Mouse (Mus musculus): ENCODE measurements around the gene Hjurp. TPM values are rescaled to one million over a fixed set of nuclear protein-coding genes. Genes with fewer than 3 reads are reported as not detected.

Hjurp gene
- total and polyA plus RNA-seq, 3 experiments: 59.4 to 103 (median 76.3) TPM

DNA sequence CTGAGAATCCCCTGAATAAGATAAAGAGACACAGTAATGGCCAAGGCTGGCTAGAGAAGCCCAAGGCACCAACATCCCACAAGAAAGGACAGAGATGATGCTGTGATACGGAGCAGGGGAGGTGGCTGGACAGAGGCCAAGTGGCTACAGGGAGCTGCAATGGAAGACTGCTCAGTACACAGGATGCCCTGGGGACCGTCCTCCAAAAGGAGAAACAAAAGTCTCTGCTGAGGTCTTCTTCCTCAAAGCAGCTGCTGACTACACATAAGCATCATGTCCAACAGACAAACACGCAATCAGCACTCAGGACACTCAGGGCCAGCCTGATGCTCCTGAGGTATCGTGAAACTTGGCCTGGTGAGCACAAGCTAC, 12.6 kb downstream of the Hjurp start:
- peaks cover 24 to 34% of the 10 kb centered on the region in 2 experiments for H3K36me3 ChIP-seq (ENCODE audit: control insufficient read depth in 1 of 2, insufficient read depth in 2 of 2, low read length in 2 of 2)
- H3K9ac ChIP-seq (ENCODE audit: control insufficient read depth, low read depth, low read length, poor library complexity, severe bottlenecking): no peak overlapping the region
- H3K9me3 ChIP-seq (replicated peaks; ENCODE audit: insufficient read depth, low read length): no peaks in the 10 kb centered on the region
- no peaks in the 10 kb centered on the region for H3K79me2 ChIP-seq (ENCODE audit: control insufficient read depth, insufficient read depth, low read length, poor library complexity)
- H3K27me3 ChIP-seq (ENCODE audit: control insufficient read depth in 1 of 2, insufficient read depth in 2 of 2, low read length in 2 of 2): no peaks in the 10 kb centered on the region
- no peak overlapping the region for H3K27ac ChIP-seq (ENCODE audit: control insufficient read depth, low read depth, low read length)
- H3K4me3 ChIP-seq (ENCODE audit: control insufficient read depth in 1 of 2, insufficient read depth in 1 of 2, low read depth in 2 of 2, low read length in 2 of 2): no peak overlapping the region
- peaks cover 7 to 17% of the 10 kb centered on the region in 2 experiments for H3K4me1 ChIP-seq (ENCODE audit: control insufficient read depth in 1 of 2, insufficient read depth in 2 of 2, low read length in 2 of 2)
- no peak for TF ChIP-seq NRF1 (IDR thresholded peaks at IDR 0.05; ENCODE audit: insufficient read depth, low read depth, low read length, poor library complexity, severe bottlenecking)
- no peak for TF ChIP-seq ZKSCAN1 (IDR thresholded peaks at IDR 0.05; ENCODE audit: low read depth, low read length)
- no peak for TF ChIP-seq ELF1 (IDR thresholded peaks at IDR 0.05; ENCODE audit: low read depth, low read length)
- TF ChIP-seq RCOR1 (IDR thresholded peaks at IDR 0.05; ENCODE audit: low read depth, low read length): no peak
- no peak for TF ChIP-seq MXI1 (IDR thresholded peaks at IDR 0.05; ENCODE audit: low read depth, low read length)
- TF ChIP-seq MYB (IDR thresholded peaks at IDR 0.05; ENCODE audit: low read depth, low read length): no peak
- TF ChIP-seq KAT2A (conservative IDR thresholded peaks at IDR 0.05; ENCODE audit: low read depth, low read length): no peak
- TF ChIP-seq JUND (IDR thresholded peaks at IDR 0.05; ENCODE audit: low read depth, low read length): no peak
- no peak for TF ChIP-seq SIN3A (IDR thresholded peaks at IDR 0.05; ENCODE audit: low read length)
- no peak for TF ChIP-seq MAX (IDR thresholded peaks at IDR 0.05; ENCODE audit: low read length)
- no peak for TF ChIP-seq CHD2 (IDR thresholded peaks at IDR 0.05; ENCODE audit: low read length)
- no peak for TF ChIP-seq USF1 (IDR thresholded peaks at IDR 0.05; ENCODE audit: low read depth, low read length)
- TF ChIP-seq UBTF (IDR thresholded peaks at IDR 0.05; ENCODE audit: borderline replicate concordance, insufficient read depth, low read depth, low read length): no peak
- TF ChIP-seq MAFK (IDR thresholded peaks at IDR 0.05; ENCODE audit: borderline replicate concordance, low read depth, low read length): no peak
- no peak for TF ChIP-seq NELFE (IDR thresholded peaks at IDR 0.05; ENCODE audit: low read depth, low read length)
- no peak for TF ChIP-seq SMC3 (IDR thresholded peaks at IDR 0.05; ENCODE audit: low read depth, low read length)
- TF ChIP-seq MAZ (IDR thresholded peaks at IDR 0.05; ENCODE audit: low read depth, low read length): no peak
- TF ChIP-seq ZNF384 (IDR thresholded peaks at IDR 0.05; ENCODE audit: low read depth, low read length): no peak
- TF ChIP-seq HCFC1 (IDR thresholded peaks at IDR 0.05; ENCODE audit: low read depth, low read length): no peak
- no peak for TF ChIP-seq TCF12 (IDR thresholded peaks at IDR 0.05; ENCODE audit: low read depth, low read length)
- DNase-seq (ENCODE audit: low read depth, low spot score): no peak

DNA sequence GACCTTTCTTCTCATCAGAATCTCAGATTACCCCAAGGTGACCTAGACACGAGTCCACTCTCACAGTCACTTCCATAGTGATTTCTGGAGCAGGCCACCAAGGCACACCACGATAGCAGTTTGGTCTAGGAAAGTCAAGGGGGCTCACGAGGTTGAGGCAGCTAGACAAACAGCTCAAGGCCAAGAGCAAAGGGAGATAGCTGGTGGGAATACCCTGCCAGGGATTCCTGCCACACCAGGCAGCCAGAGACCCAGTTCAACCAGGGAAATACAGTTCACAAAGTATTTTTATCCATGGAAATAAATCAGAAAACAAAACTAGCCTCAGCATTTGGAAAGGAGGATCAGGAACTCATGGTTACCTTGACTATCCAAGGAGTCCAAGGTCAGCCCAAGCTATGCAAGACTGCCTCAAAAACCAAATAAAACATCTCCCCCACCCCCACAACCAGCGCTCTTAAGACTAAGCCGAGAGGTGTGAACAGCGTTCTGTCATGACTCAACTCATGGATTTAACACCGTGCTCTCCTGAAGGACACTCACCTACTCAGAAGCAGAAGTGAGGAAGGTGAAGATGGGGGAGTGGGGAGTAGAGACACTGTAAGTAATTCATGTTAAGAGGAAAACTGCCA, 13.1 kb downstream of the Hjurp start:
- peaks cover 24 to 29% of the 10 kb centered on the region in 2 experiments for H3K36me3 ChIP-seq (ENCODE audit: control insufficient read depth in 1 of 2, insufficient read depth in 2 of 2, low read length in 2 of 2)
- H3K27me3 ChIP-seq (ENCODE audit: control insufficient read depth in 1 of 2, insufficient read depth in 2 of 2, low read length in 2 of 2): no peaks in the 10 kb centered on the region
- DNase-seq (ENCODE audit: low read depth, low spot score): no peak
- no peak for TF ChIP-seq ELF1 (IDR thresholded peaks at IDR 0.05; ENCODE audit: low read depth, low read length)
- TF ChIP-seq JUND (IDR thresholded peaks at IDR 0.05; ENCODE audit: low read depth, low read length): 0 out of 2 replicates have a peak, but pooled peaks have one; percentile 22
- no peak for TF ChIP-seq UBTF (IDR thresholded peaks at IDR 0.05; ENCODE audit: borderline replicate concordance, insufficient read depth, low read depth, low read length)
- no peak for TF ChIP-seq MXI1 (IDR thresholded peaks at IDR 0.05; ENCODE audit: low read depth, low read length)
- no peak for TF ChIP-seq MYB (IDR thresholded peaks at IDR 0.05; ENCODE audit: low read depth, low read length)
- TF ChIP-seq POLR2AphosphoS5 (IDR thresholded peaks at IDR 0.05; ENCODE audit: borderline replicate concordance, low read depth, low read length): 0 out of 2 replicates have a peak, but pooled peaks have one; percentile 60
- TF ChIP-seq TBP (IDR thresholded peaks at IDR 0.05; ENCODE audit: low read depth, low read length): no peak
- no peak for TF ChIP-seq MAX (IDR thresholded peaks at IDR 0.05; ENCODE audit: low read length)
- TF ChIP-seq SMC3 (IDR thresholded peaks at IDR 0.05; ENCODE audit: low read depth, low read length): no peak
- TF ChIP-seq BHLHE40 (IDR thresholded peaks at IDR 0.05; ENCODE audit: borderline replicate concordance, low read depth, low read length): no peak
- no peak for TF ChIP-seq CTCF (IDR thresholded peaks at IDR 0.05 in 2 of 3, conservative IDR thresholded peaks at IDR 0.05 in 1 of 3; ENCODE audit: control insufficient read depth in 1 of 3, insufficient read depth in 1 of 3, low read depth in 2 of 3, low read length in 3 of 3, poor library complexity in 1 of 3, severe bottlenecking in 1 of 3)
- H3K9ac ChIP-seq (ENCODE audit: control insufficient read depth, low read depth, low read length, poor library complexity, severe bottlenecking): no peak overlapping the region
- peaks cover 7 to 17% of the 10 kb centered on the region in 2 experiments for H3K4me1 ChIP-seq (ENCODE audit: control insufficient read depth in 1 of 2, insufficient read depth in 2 of 2, low read length in 2 of 2)
- no peaks in the 10 kb centered on the region for H3K79me2 ChIP-seq (ENCODE audit: control insufficient read depth, insufficient read depth, low read length, poor library complexity)
- H3K4me3 ChIP-seq (ENCODE audit: control insufficient read depth in 1 of 2, insufficient read depth in 1 of 2, low read depth in 2 of 2, low read length in 2 of 2): no peak overlapping the region
- no peak overlapping the region for H3K27ac ChIP-seq (ENCODE audit: control insufficient read depth, low read depth, low read length)
- no peaks in the 10 kb centered on the region for H3K9me3 ChIP-seq (replicated peaks; ENCODE audit: insufficient read depth, low read length)
